Mouse (Mus musculus) left cerebral cortex, postnatal 10 days (tissue): ENCODE measurements at regions not wholly inside any gene's neighbourhood (a gene's known extent, or its start where the extent isn't known, plus 50 kb on each side); places are given as distances from the start of the nearest gene placed in this dataset.

Experiments used
- DNase-seq, 2 experiments: peaks; one replicate each; pipeline ENCODE4 v3.0.0; 2021 to 2022; ENCODE audit warnings: low spot score in 2 of 2, mixed read lengths in 1 of 2; ENCODE audit errors: extremely low spot score in 1 of 2
- intact Hi-C: fragments of 180-260 bp; cut with DNase I; formaldehyde crosslinking; loops from one replicate; pipeline ENCODE4 v1.15.1; 2025

DNA sequence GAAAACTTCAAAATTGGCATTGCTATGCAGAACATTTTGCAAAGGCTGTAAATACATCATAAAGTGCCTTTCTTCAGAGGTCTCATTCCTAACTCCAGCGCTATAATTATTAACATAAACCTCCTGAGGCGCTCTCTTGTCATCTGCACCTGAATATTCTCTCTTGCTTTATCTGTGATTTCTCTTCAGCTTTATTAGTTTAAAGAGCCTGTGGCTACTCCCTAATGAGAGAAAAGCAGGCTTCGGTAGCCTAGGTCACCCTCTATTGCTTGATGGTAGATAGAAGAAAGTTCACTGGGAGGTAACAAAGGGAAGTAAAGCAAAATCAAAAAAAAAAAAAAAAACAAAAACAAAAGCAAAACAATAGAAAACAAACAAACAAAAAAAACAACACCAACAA is 967.5 kb upstream of the Lcorl start:
- DNase-seq: no peak
- intact Hi-C loops: no loop called here

DNA sequence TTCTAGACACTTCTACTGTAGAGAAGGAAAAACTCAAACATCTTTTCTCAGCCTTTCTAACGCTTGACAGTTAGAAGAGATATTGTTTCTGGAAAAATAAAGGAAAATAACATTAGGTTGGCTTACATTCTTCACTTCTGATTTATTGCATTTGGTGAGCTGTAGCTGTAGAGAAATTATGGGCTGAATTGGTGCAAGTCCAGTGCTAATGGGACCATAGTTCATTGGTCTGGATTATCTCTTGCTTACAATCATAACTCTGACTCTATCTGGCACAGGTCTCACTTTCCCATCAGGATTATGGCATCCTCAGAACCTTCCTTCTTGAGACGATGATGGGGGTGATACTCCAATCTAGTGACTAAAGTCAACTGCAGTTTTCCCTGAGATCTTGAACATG is 937.7 kb upstream of the Lcorl start:
- intact Hi-C loops: no loop called here
- DNase-seq: no peak

DNA sequence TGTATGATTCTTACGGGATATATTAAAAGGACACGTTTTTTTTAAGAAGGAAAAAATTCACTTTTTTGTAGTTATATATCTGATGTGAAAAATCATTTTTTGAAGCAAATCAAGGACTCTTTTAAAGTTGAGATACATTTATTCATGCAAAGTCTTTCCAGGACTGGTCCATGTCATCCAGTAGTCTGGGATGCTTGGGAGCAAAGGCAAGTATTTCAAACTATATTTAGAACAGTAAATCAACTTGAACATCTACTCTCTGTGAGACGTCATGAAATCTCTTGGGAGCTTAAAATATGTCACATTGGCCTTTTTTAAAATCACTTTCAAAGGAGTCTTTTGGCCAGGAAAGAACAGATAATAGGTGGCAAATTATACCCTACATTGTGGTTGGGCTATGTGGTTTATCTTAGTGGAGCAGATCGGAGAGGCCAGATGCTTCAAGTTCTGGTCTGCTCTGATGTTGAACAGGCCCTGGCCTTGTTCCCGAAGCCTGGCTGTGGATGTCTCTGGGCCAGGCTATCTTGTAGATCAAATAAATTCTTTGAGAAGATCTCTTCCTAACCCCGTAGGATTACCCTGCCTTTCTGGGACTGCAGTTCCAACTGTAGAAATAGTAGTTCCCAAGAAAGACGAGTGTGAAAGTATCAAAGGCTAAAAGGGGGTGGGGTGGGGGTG is 936.8 kb upstream of the Lcorl start:
- DNase-seq: no peak
- intact Hi-C loops: no loop called here

DNA sequence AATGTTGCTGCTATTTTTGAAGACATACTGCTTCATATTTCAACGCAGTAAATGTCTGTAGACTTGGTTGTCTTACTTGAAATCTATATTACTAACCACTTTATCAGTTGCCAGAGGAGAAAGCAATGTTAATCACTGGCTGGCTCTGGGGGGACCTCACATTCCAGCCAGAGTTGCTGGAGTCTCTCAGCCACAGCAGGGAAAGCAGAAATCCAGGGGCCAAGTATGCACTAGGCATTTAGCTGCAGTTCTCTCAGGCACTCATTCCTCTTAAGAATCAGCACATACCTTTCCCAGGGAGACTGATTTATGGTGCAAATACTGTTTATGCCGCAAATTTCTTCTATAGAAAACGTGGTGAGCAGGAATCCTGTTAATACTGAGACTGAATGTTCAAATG is 933.6 kb upstream of the Lcorl start:
- DNase-seq: no peak
- intact Hi-C loops: no loop called here

DNA sequence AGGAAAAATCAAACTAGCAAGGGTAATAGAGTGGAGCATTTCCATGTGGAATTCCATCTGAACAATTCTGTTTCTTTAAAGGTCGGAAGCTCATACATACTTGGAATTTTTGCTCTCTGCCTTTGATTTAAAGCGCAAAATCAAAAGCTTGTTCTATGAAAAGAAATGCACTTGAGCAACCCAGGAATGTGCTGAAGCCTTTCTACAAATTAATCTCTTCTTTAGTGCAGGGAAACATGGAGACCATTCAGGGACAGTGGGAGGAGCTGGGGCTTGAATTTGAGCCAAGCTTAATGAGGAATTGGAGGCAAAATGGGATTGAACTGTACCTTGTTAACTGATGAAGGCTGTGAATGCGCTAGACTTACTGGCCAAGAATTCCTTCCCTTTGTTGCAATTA is 933.1 kb upstream of the Lcorl start:
- intact Hi-C loops: no loop called here
- no peak for DNase-seq

DNA sequence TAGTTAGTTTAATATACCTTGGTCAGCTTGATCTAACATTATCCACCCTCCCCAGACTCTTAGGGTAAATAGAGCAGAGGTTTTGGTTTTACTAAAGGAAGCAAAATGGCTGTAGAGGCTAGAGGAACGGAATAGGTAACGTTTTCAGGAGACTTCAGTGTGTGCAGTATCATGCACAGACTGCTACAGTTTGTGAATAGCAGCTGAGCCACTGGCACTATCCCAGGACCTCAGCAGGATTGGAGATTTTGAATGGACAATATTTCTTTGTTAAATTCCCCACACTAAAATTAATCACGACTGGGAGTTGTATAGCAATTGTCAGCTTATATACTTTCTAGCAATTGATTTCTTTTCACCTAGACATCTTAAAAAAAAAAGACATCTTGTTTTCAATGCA is 929.7 kb upstream of the Lcorl start:
- intact Hi-C loops: no loop called here
- DNase-seq: no peak

DNA sequence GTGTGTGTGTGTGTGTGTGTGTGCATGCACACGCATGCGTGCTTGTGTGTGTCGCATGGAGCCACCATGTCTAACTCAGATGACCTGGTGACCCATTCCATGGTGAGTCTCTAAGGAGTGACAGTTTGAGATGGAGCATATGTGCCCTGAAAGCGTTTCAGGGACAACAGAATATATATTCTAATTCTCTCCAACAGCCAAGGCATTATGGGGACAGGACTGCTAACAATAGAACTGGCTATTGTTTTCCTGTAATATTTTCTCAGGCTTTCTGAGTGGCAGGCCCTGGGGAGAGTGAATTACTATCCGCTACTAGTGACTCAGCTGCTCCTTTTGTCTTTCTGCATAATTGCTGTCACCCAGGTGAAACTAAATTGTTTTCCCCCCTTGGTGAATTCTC is 898.7 kb upstream of the Lcorl start:
- DNase-seq: no peak
- intact Hi-C loops: no loop called here

DNA sequence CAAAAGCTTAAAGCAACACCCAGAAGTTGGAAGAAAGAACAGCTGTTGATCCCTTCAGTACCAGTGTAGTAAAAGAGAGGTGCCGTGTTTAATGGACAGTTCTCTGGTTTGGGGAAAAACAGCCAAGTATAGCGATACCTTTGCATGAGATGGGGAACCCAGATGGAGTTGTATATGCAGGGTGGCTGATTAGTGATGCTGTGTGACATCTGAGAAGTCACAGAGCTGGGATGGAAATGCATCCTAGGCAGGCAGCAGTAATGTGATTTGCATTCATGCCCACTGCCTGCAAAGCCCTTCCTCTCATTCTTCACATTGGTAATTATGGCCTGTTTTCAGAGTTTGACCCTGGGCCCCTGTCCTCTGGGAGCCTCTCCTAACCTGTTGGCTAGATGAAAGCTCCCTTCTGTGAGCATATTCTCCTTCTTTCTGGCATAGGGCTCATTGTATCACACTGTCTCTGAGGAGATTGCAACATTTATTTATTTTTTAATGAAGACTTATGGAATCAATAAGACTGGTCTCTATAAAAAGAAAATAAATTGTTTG is 882.7 kb upstream of the Lcorl start:
- no peak for DNase-seq
- intact Hi-C loops: no loop called here

DNA sequence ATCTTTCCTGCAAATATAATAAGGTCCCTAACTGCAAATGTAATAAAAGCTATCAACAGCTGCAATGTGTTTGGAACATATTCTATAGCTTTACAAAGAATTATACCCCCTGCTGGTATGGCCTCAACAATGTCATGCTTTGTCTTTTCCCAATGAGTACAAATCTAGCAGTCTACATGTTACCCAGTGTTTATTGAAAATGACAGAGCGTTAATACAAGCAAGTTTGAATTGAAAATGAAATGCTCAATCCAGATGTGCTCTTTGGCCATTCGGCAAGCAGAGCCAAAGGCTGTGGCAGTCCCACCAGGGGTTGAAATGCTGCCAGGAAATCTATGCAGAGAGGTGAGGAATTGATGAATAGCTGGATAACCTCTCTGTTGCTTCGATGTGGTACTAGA is 875.1 kb upstream of the Lcorl start:
- intact Hi-C loops: no loop called here
- DNase-seq: no peak

DNA sequence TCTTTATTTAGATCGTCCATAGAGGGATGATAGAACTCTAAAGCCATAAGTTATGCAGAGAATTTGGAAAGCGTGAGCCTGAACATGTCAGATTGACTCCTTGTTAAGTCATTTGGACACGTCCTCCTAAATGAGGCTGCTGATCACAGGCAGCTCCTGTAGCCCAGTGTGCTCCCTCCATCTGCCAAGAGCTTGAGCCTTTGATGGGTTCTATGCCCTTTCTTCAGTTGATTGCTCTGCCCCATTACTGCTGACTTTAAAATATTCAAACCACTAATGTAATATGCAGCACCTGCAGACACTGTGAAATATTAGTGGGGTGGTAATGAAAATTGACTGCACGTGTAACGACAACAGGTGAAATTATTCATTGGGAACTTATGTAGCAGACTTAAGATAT is 874.6 kb upstream of the Lcorl start:
- intact Hi-C loops: no loop called here
- no peak for DNase-seq

DNA sequence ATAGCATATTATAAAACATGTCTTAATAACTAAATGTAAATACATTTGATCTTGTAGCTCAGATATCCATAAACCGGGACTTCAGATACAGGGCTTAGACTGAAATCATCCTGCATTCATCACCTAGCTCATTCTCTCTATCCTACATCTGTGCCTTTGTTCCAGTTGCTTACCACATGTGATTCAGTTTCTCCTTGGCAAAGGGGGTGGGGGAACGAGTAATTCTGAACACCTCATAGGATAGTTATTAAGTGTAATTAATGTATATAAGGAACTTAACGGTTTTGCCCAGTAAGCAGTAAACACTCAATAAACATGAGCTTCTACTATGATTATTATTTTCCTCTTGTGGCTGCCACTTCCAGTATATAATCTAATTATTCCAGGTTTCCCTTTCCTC is 873.9 kb upstream of the Lcorl start:
- DNase-seq: no peak
- intact Hi-C loops: no loop called here

DNA sequence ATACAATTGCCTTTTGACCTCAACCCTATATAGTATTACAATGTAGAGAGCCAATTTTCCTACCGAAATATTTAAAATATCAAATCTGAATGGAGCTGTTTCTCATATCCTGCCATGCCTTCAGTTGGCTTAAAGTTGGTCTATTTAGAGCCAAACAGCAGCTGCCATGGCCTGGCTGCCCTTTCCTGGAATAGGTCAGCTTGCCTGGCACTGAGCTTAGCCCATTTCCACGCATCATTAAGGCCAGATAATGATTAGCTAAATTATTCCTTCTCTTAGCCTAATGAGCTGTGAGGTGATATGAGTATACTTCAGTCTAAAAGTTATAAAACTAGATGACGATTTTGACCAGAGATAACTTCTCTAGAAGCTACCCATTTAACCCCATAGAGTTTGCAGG is 852.2 kb upstream of the Lcorl start:
- DNase-seq: no peak
- intact Hi-C loops: no loop called here

DNA sequence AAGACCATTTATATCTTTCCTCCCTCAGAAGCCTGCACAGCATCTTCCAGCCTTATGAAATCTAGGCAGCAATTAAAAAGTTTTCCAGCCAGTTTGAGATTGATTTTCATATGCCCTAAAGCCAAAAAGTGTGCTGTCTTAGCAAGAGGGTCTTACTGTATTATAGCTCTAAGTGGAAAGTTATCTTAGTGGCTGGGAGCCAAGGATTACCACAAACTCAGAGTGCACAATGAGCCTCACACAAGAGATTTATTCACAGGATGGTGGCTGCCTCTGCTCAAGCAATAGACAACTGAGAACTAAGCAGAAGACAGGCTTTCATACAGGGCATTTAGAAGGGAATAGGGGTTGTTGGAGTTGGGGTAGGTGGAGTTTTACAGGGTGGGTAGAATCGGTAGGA is 850.4 kb upstream of the Lcorl start:
- no peak for DNase-seq
- intact Hi-C loops: no loop called here

DNA sequence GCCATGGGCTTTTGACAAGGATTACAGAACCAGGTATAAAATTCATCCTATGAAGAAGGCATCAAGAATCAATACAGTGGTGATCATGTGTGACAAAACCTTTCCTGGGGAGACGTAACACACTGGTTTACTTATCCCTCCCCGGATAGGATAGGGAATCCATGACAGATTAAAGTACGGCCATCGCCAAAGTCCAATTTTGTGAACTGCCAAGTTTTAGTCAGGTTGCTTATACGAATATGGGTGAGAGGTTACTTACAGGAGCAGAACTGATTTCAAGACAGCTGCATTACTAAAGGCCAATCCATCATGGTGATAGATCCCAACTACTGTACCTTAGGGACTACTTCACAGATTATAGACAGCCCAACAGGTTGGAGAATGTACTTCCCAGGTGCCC is 849.6 kb upstream of the Lcorl start:
- intact Hi-C loops: no loop called here
- DNase-seq: no peak

DNA sequence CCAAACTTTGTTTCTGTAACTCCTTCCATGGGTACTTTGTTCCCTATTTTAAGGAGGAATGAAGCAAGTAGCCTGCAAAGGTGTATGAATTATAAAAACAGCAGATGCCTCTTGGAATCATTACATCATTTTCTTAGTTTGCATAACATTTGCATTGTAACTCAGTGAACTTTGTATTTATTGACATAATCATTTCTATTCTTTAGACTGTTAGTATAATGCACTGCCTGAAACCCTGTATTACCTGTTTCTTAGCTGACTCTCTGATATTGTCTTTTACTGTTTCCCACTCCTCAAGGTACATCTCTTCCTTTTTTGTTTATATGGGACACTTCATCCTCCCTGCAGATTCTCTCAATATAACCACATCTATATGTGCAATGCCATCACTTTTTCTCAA is 820.6 kb upstream of the Lcorl start:
- no peak for DNase-seq
- intact Hi-C loops: no loop called here

DNA sequence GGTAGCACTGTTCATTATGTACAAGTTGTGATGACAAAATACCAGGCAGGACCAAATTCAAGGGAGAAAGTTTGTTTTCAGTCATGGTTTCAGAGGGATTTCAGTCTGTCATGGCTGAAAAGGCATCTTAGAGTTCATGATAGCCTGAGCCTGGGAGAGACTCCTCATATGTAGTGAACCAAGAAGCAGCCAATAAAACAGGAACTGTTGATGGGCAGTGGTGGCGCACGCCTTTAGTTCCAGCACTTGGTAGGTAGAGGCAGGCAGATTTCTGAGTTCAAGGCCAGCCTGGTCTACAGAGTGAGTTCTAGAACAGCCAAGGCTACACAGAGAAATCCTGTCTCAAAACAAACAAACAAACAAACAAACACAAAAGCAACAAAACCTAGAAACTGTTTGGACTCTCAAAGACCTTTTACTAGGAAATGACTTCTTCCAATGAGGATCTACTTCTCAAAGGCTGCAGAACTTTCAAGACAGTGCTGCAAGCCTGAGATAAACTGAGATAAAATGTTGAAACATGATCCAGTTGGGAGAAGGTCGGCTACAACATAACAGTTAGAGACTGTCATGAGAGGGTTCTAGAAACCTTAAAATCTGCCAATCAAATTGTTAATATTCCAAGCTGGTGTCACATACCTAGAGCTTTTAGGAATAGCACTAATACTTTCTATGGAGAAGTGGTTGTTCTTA is 817.5 kb upstream of the Lcorl start:
- intact Hi-C loops: no loop called here
- DNase-seq: no peak

DNA sequence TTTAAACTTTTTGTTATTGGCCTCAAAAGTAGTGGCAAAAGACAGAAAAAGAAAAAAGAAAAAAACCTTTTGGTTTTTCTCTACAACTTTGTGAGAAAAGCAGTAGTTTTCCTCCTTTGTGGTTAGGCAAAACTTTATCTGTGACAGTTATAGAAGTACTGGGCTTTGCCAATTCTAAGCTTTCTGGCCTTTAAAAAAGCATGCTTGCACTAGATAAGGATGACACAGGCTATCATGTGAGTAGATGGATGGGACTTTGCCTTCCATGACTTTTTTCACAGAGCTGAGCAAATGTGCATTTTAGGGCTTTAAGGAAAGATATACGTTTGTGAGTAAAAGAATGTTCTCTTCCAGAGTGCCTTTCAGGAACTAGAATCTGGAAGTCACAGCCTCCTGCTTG is 816.0 kb upstream of the Lcorl start:
- no peak for DNase-seq
- intact Hi-C loops: no loop called here

DNA sequence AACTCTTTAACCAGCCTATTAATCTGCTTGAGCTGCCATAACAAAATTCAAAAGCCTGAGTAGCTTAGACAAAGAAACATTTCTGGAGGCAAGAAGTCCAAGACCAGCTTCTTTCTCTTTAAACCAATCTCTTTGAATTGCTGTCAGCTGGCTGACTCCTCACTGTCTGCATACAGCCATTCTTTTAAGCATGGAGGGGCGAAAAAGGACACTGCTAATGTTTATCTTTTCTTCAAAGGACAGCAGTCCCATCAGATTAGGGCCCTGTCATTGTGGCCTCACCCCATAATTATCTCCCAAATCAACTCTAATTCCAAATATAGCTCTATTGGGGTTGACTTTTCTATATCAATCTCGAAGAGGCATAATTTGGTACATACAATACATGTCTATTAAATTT is 813.1 kb upstream of the Lcorl start:
- no peak for DNase-seq
- intact Hi-C loops: no loop called here

DNA sequence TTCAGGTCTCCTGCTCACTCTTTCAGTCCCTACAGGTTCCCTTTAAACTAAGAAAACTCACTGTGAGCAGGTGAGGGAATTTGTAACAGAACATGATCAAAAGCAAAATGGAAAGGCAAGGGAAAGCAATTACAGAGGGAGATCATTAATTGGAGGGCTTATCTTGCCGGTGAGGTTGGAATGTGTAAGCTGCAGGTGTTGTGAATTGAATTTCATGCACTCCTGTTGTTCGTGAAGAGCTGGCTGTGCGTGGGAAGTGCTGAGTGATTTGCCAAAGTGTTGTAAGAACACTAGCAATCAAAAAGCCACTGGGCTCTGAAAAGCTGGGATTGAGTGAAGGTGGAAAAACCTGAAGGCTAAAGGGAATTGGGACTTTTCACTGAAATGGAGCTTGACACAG is 808.8 kb upstream of the Lcorl start:
- intact Hi-C loops: no loop called here
- no peak for DNase-seq

DNA sequence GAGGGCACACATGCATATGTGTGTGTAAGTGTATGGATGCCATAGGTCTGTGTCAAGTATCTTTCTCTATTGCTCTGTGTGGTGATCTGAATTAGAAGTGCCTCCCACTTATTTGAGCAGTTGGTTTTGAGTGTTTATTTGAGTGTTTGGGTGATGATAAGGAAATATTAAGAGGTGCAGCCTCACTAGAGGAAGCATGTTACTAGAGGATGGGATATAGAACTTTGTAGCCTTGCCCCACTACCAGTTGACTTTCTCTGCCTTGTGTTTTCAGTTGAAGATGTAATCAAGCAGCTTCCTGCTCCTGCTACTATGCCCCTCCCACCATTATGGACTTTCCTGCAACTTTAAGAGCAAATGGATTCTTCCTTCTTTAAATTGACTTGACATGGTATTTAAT is 799.6 kb upstream of the Lcorl start:
- intact Hi-C loops: no loop called here
- no peak for DNase-seq

DNA sequence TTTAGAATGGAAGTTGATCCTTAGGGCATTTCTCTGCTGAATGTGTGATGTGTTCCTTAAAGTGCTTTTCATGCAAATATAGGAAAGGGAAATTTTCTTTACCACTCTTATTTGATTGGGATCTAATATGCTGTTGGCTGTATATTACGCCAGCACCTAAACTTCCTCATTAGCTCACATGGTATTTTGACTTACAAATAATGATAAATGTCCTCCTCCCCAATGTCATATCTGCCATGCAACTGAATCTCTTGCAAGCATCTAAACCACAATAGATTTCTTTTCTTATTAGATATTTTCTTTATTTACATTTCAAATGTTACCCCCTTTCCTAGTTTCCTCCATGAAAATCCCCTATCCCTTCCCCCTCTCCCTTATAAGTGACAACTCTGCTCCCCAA is 796.8 kb upstream of the Lcorl start:
- intact Hi-C loops: no loop called here
- no peak for DNase-seq
